Comparison of ENCODE assay signal across 9 mouse cellular contexts in the genomic region with DNA sequence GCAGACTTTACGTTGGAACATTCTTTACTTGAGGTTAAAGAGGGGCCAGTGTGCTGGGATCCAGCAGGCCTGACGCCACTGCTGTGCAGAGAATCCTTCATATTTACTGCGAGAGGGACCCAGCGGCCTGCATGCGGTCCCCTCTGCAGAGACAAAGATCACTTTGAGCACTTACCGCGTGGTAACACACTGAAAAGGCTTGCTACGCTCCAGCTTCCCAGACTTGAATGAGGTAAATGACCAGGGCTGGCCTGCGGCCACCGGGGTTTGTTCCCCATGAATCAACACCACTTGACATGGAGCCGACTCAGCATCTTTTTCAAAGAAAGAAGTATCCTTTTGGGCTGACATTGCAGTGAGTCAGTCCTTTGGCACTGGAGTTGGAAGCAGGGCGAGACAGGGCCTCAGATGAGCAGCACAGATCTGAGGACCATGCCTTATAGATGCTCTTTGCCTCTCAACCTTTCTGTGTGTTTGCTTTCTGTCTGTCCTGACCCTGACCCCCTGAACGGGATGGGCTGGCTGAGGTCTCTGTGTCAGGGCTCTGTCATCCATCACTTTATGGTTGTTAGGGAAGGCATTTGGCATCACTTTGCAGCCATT.
DNase-seq lines count a peak whose midpoint lies in the region; ATAC-seq lines count a peak whose summit lies in the region.
"Had no signal": no experiment of that assay in that cellular context is flagged by ENCODE, and none has a peak within 500 bp of the region (broad histone marks: within the 10 kb centered on the region; RNA-seq: fewer than 3 reads in every experiment).

No protein-coding gene starts in this region.

- DNase-seq in cerebellum, adult 18-20 months, result no peak
- DNase-seq in adrenal gland, postnatal 14 days, result peak; percentile 72
- DNase-seq in limb, embryonic 10.5 days (ENCODE audit: low spot score), result no peak
- DNase-seq in thymus, postnatal 10 days (ENCODE audit: low spot score in 2 of 2), result no peak

- whole genome bisulfite sequencing in forebrain, embryonic 15.5 days, result 25% methylated on average over 13 of the region's 13 CpGs
- 45% methylated on average over 13 of the region's 13 CpGs for WGBS in intestine, embryonic 15.5 days
- WGBS in limb, embryonic 10.5 days, result 58% methylated on average over 13 of the region's 13 CpGs
- 8% methylated on average over 13 of the region's 13 CpGs for WGBS in neural tube, embryonic 12.5 days

- H3K9me3 ChIP-seq in forebrain, embryonic 15.5 days, result no peaks in the 10 kb centered on the region
- no peaks in the 10 kb centered on the region for H3K9me3 ChIP-seq in intestine, embryonic 15.5 days
- H3K9me3 ChIP-seq in limb, embryonic 10.5 days (replicated peaks), result no peaks in the 10 kb centered on the region
- H3K9me3 ChIP-seq in neural tube, embryonic 12.5 days, result no peaks in the 10 kb centered on the region
- H3K9me3 ChIP-seq: embryonic facial prominence, embryonic 15.5 days had no signal

- no peaks in the 10 kb centered on the region for H3K36me3 ChIP-seq in forebrain, embryonic 15.5 days
- H3K36me3 ChIP-seq in intestine, embryonic 15.5 days, result no peaks in the 10 kb centered on the region
- no peaks in the 10 kb centered on the region for H3K36me3 ChIP-seq in limb, embryonic 10.5 days
- H3K36me3 ChIP-seq in neural tube, embryonic 12.5 days, result no peaks in the 10 kb centered on the region
- H3K36me3 ChIP-seq: embryonic facial prominence, embryonic 15.5 days had no signal

- no peak overlapping the region for H3K4me2 ChIP-seq in forebrain, embryonic 15.5 days (replicated peaks)
- H3K4me2 ChIP-seq in intestine, embryonic 15.5 days (replicated peaks), result no peak overlapping the region
- peak overlapping the region; percentile 21 for H3K4me2 ChIP-seq in neural tube, embryonic 12.5 days (replicated peaks)
- H3K4me2 ChIP-seq: embryonic facial prominence, embryonic 15.5 days had no signal

- no peak overlapping the region for H3K9ac ChIP-seq in forebrain, embryonic 15.5 days (replicated peaks)
- H3K9ac ChIP-seq in intestine, embryonic 15.5 days, result no peak overlapping the region
- 0 out of 2 replicates have a peak overlapping the region, but pooled peaks have one; percentile 10 for H3K9ac ChIP-seq in neural tube, embryonic 12.5 days
- H3K9ac ChIP-seq: embryonic facial prominence, embryonic 15.5 days had no signal

- H3K4me3 ChIP-seq in forebrain, embryonic 15.5 days, result no peak overlapping the region
- H3K4me3 ChIP-seq in intestine, embryonic 15.5 days (replicated peaks), result no peak overlapping the region
- no peak overlapping the region for H3K4me3 ChIP-seq in limb, embryonic 10.5 days
- no peak overlapping the region for H3K4me3 ChIP-seq in neural tube, embryonic 12.5 days
- H3K4me3 ChIP-seq: embryonic facial prominence, embryonic 15.5 days had no signal

- no peaks in the 10 kb centered on the region for H3K27me3 ChIP-seq in forebrain, embryonic 15.5 days
- H3K27me3 ChIP-seq in intestine, embryonic 15.5 days (replicated peaks), result no peaks in the 10 kb centered on the region
- no peaks in the 10 kb centered on the region for H3K27me3 ChIP-seq in limb, embryonic 10.5 days (ENCODE audit: low read depth, poor library complexity, severe bottlenecking)
- no peaks in the 10 kb centered on the region for H3K27me3 ChIP-seq in neural tube, embryonic 12.5 days (replicated peaks)
- H3K27me3 ChIP-seq: embryonic facial prominence, embryonic 15.5 days had no signal

- peaks cover 58% of the 10 kb centered on the region for H3K4me1 ChIP-seq in forebrain, embryonic 15.5 days
- 0 out of 2 replicates have a peak, but pooled peaks cover 2% of the 10 kb centered on the region for H3K4me1 ChIP-seq in intestine, embryonic 15.5 days (replicated peaks)
- peaks cover 29% of the 10 kb centered on the region for H3K4me1 ChIP-seq in limb, embryonic 10.5 days
- H3K4me1 ChIP-seq in neural tube, embryonic 12.5 days, result peaks cover 48% of the 10 kb centered on the region

- peak overlapping the region; percentile 35 for H3K27ac ChIP-seq in forebrain, embryonic 15.5 days (replicated peaks)
- no peak overlapping the region for H3K27ac ChIP-seq in intestine, embryonic 15.5 days
- H3K27ac ChIP-seq in limb, embryonic 10.5 days, result peak overlapping the region; percentile 54
- H3K27ac ChIP-seq in neural tube, embryonic 12.5 days, result peak overlapping the region; percentile 39
- H3K27ac ChIP-seq: embryonic facial prominence, embryonic 15.5 days had no signal

- 0 out of 2 replicates have a peak, but pooled peaks have one; percentile 10 for ATAC-seq in cerebellum, adult (ENCODE audit: insufficient number of reproducible peaks, low FRiP score, low TSS enrichment)
- ATAC-seq in forebrain, embryonic 15.5 days (replicated peaks), result peak; percentile 14
- peak; percentile 42; the same call in 1 of the 2 replicates for ATAC-seq in intestine, embryonic 15.5 days
- peak; percentile 64 for ATAC-seq in neural tube, embryonic 12.5 days (ENCODE audit: low FRiP score, low read depth)

Comparison
In these comparisons a context has a peak if more than half of its experiments do, and no peak if none do; other contexts are left out.
1. ATAC-seq: peak in every context shown above with its lines; median percentile 64 in neural tube, embryonic 12.5 days; 42 in intestine, embryonic 15.5 days; 14 in forebrain, embryonic 15.5 days; 10 in cerebellum, adult.